Mouse (Mus musculus) bone marrow macrophage, adult 2 months (primary cell): ENCODE data around the gene Zfp93.

Source experiments
- CTCF ChIP-seq: IDR thresholded peaks from 2 replicates; pipeline ENCODE4 v1.5.1; 2012; ENCODE audit warnings: low read depth, mild to moderate bottlenecking, low read length, moderate library complexity
- POLR2A ChIP-seq: IDR thresholded peaks from 2 replicates; pipeline ENCODE4 v1.6.1; 2012; ENCODE audit warnings: mild to moderate bottlenecking, low read depth, low read length, borderline replicate concordance

- TF ChIP-seq CTCF (no peak), POLR2A (no peak)
Measured at GRCm38 (mm10) chr7:24269256-24269655, 964 bp upstream of the Zfp93 start.
